Mouse (Mus musculus): ENCODE measurements around the gene Gtpbp10.

GRCm38 (mm10) chr5:5559079-5559740 is at the start of gene Gtpbp10:
- TF ChIP-seq CTCF (IDR thresholded peaks at IDR 0.05; ENCODE audit: insufficient read depth, low read length) (no peak), POLR2A (IDR thresholded peaks at IDR 0.05; ENCODE audit: borderline replicate concordance, extremely low read depth, low read depth, low read length) (peak; percentile 73; the same call in 1 of the 2 replicates)
